Mouse (Mus musculus) liver, adult (tissue): ENCODE measurements around the gene Abhd16a.

Experiments used
- GATA4 ChIP-seq: IDR thresholded peaks from 2 replicates; pipeline ENCODE4 v1.6.1; 2014; ENCODE audit warnings: mild to moderate bottlenecking, low read length; ENCODE audit not compliant: insufficient replicate concordance

Abhd16a gene

GRCm38 (mm10) chr17:35139269-35139668, 50.2 kb downstream of the Abhd16a start:
- no peak for TF ChIP-seq GATA4

DNA sequence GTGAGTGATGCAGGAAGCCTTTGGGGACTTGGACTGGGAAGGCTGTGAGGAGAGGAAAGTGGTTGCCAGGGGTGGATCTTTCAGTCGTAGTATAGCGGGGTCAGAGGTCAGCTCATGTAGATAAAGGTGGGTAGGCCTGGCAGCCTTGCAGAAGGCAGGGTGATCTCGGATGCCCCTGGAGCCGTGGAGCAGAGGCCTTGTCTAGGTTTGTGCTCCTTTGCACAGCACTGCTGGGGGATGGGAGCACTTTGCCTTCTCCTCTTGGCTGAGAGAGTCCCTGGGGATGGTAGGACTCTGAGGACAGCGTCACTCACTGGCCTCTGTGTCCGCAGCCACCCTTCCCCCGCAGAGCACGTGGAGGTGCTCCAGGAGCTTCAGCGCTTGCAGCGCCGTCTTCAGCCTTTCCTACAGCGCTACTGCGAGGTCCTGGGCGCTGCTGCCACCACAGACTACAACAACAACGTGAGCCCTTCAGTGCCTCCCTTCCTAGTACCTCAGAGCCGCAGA, 51.5 kb downstream of the Abhd16a start:
- no peak for TF ChIP-seq GATA4

- TF ChIP-seq GATA4 = no peak
Measured at GRCm38 (mm10) chr17:35141971-35142370, 52.9 kb downstream of the Abhd16a start.

GRCm38 (mm10) chr17:35146139-35146538, 57.1 kb downstream of the Abhd16a start:
- TF ChIP-seq GATA4 = no peak

- TF ChIP-seq GATA4 = no peak
Measured at GRCm38 (mm10) chr17:35147348-35147747, 58.3 kb downstream of the Abhd16a start.

GRCm38 (mm10) chr17:35147922-35148639, 59.0 kb downstream of the Abhd16a start:
- no peak for TF ChIP-seq GATA4

GRCm38 (mm10) chr17:35152121-35152520, 63.1 kb downstream of the Abhd16a start:
- TF ChIP-seq GATA4 = no peak
